Mouse (Mus musculus) liver, embryonic 14.5 days (tissue): ENCODE results near the gene Zfp760. TPM values are rescaled to one million over a fixed set of nuclear protein-coding genes. Genes with fewer than 3 reads are reported as not detected.

Experiments
- ATAC-seq: fragments of 200-750 bp; cut with Nextera tagmentation; 2 replicates; pipeline ENCODE4 v1.8.0; 2017; ENCODE audit warnings: moderate number of reproducible peaks, mild to moderate bottlenecking, moderate library complexity; ENCODE audit not compliant: insufficient read depth
- DNase-seq, 3 experiments: peaks; one replicate each; pipeline ENCODE4 v3.0.0-alpha.2; 2012 to 2013; ENCODE audit warnings: low read depth in 3 of 3, low spot score in 3 of 3
- H3K27ac ChIP-seq: fragments of 300-500 bp; sonication (generic); 2 replicates; pipeline ENCODE4 v1.5.1; 2014; ENCODE audit warnings: moderate library complexity, mild to moderate bottlenecking, control low read depth, inconsistent platforms
- H3K27me3 ChIP-seq: fragments of 300-500 bp; sonication (generic); 2 replicates; pipeline ENCODE4 v1.6.1; 2014; ENCODE audit warnings: mild to moderate bottlenecking, low read length, moderate library complexity; ENCODE audit not compliant: control insufficient read depth, insufficient read depth
- H3K36me3 ChIP-seq: fragments of 300-500 bp; sonication (generic); replicated peaks from 2 replicates; pipeline ENCODE4 v1.6.1; 2014; ENCODE audit warnings: low read depth; ENCODE audit not compliant: control insufficient read depth, insufficient read depth
- H3K4me1 ChIP-seq, 2 experiments: fragments of 200-500 bp in 1 of 2; fragments of 300-500 bp in 1 of 2; sonication (generic) in 1 of 2; replicated peaks; 2 replicates each; pipeline ENCODE4 v1.6.1; 2012 to 2014; ENCODE audit warnings: antibody characterized with exemption in 1 of 2, inconsistent platforms in 1 of 2, low read length in 1 of 2; ENCODE audit not compliant: control insufficient read depth in 2 of 2, insufficient read depth in 2 of 2
- H3K4me2 ChIP-seq: fragments of 300-500 bp; sonication (generic); 2 replicates; pipeline ENCODE4 v1.6.1; 2014; ENCODE audit warnings: low read depth, mild to moderate bottlenecking, control low read depth, moderate library complexity
- H3K4me3 ChIP-seq, 2 experiments: fragments of 200-500 bp in 1 of 2; fragments of 300-500 bp in 1 of 2; sonication (generic) in 1 of 2; 2 replicates each; pipeline ENCODE4 v1.5.1; 2012 to 2014; ENCODE audit warnings: low read depth in 2 of 2, low read length in 2 of 2, mild to moderate bottlenecking in 2 of 2, control low read depth in 1 of 2, inconsistent platforms in 1 of 2, moderate library complexity in 1 of 2; ENCODE audit not compliant: insufficient read depth in 1 of 2
- H3K9ac ChIP-seq: fragments of 300-500 bp; sonication (generic); replicated peaks from 2 replicates; pipeline ENCODE4 v1.6.1; 2014; ENCODE audit warnings: mild to moderate bottlenecking, control low read depth, moderate library complexity
- H3K9me3 ChIP-seq: fragments of 300-500 bp; sonication (generic); 2 replicates; pipeline ENCODE4 v1.6.1; 2016; ENCODE audit warnings: low read length, mixed read lengths; ENCODE audit not compliant: control insufficient read depth
- CTCF ChIP-seq: IDR thresholded peaks from 2 replicates; pipeline ENCODE4 v1.5.1; 2016; ENCODE audit warnings: antibody characterized with exemption, low read depth, control low read depth
- EP300 ChIP-seq: IDR thresholded peaks from 2 replicates; pipeline ENCODE4 v1.6.1; 2016; ENCODE audit warnings: antibody characterized with exemption, low read depth
- WGBS: fragments of 180-500 bp; shearing (Covaris S2); extraction: QIAGEN DNeasy Blood & Tissue Kit; methylation state at CpG from one replicate; pipeline ENCODE4 v1.1.7; 2014; ENCODE audit not compliant: insufficient replicate concordance; 5-methylcytosine and 5-hydroxymethylcytosine counted together
- polyA plus RNA-seq, 2 experiments: library from polyadenylated mRNA; depleted of rRNA in 1 of 2; stranded (reverse) in 1 of 2; unstranded in 1 of 2; fragments of >200 nt; fragmentation: Nextera tagmentation in 1 of 2; extraction: Ambion mirVana in 1 of 2; gene quantifications; 2 replicates each; pipeline versions ENCODE4 v1.2.1 to v1.2.3; 2012 to 2014

Zfp760 gene
- polyA plus RNA-seq, 2 experiments = 4.0 to 4.1 TPM

DNA sequence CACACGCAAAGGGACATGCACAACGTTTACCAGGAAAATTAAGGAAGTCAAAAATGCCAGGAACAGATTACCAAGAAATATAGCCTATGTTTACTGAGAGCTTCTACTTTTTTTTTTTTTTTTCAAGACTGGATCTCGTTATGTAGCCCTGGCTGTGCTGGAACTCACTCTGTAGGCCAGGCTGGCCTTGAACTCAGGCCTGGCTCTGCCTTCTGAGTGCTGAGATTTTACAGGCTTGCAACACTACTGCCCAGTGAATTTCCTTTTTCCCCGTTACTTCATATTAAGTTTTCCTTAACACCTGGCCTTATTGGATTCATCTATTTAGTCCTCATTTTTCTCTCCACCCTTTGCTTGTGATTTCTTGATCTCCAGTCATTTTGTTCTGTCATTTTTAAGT is 25.5 kb downstream of the Zfp760 start:
- no peak for TF ChIP-seq EP300
- no peak for TF ChIP-seq CTCF
- Histone ChIP-seq H3K36me3 (no peaks in the 10 kb centered on the region; the same call in 1 of the 2 replicates), H3K27me3 (no peaks in the 10 kb centered on the region), H3K27ac (peak overlapping the region; percentile 39), H3K4me2 (peak overlapping the region; percentile 78), H3K9ac (peak overlapping the region; percentile 89), H3K4me3 (peak overlapping the region; percentile 89 to 96), H3K9me3 (no peaks in the 10 kb centered on the region), H3K4me1 (peaks cover 4 to 12% of the 10 kb centered on the region in 2 experiments; a peak in 3 of 4 replicates)
- 64% methylated on average over 4 of the region's 4 CpGs for WGBS
- DNase-seq = no peak
- ATAC-seq = no peak

DNA sequence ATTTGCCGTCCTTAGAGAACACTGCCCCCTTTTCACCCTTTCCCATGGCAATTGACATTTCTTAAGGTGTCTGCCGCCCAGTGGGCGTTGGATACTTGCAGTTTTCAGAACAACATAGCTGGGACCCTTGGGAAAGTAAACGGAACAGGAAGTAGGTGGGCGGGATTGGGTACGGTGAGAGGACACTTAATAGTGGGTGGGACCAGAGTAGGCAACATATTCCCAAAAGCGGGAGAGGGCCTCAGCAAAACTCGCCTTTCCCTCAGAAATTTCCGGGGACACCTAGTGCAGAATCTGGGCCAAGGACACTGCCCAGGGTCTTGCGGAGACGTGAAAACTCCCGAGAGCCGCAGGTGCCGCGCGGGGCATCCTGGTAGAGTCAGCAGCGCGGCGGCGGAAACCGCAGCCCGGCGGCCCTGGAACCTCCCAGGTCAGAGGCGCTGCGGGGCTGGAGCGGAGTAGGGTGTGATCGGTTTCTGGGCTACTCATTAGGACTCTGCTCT is 26.0 kb downstream of the Zfp760 start:
- TF ChIP-seq CTCF (peak; percentile 29; the same call in 1 of the 2 replicates), EP300 (0 out of 2 replicates have a peak, but pooled peaks have one; percentile 18)
- H3K9me3 ChIP-seq = no peaks in the 10 kb centered on the region
- peak overlapping the region; percentile 89 to 96 for H3K4me3 ChIP-seq
- WGBS = under 1% methylated on average over 27 of the region's 27 CpGs
- H3K4me2 ChIP-seq = peak overlapping the region; percentile 78
- peaks cover 4 to 12% of the 10 kb centered on the region in 2 experiments; a peak in 3 of 4 replicates for H3K4me1 ChIP-seq
- H3K9ac ChIP-seq = peak overlapping the region; percentile 89
- H3K36me3 ChIP-seq = no peaks in the 10 kb centered on the region; the same call in 1 of the 2 replicates
- DNase-seq (peak; percentile 57 to 63 (median 58)), ATAC-seq (peak; percentile 99)
- peak overlapping the region; percentile 39 for H3K27ac ChIP-seq
- H3K27me3 ChIP-seq = no peaks in the 10 kb centered on the region

DNA sequence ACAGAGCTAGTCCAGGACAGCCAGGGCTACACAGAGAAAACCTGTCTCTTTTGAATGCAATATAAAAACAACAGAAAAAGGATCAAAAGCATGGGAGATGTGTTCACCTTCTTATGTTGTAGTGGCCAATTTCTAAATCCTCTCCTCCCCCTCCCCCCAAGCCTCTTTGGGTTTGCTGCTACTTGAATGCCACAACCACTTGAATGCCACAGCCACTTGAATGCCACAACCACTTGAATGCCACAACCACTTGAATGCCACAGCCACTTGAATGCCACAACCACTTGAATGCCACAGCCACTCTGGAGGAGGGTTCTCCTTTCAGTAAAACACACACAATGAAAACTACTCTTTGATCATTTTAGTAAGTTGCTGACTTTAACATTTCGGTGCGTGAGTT is 45.2 kb downstream of the Zfp760 start:
- H3K27me3 ChIP-seq = peaks cover 6% of the 10 kb centered on the region; the same call in 1 of the 2 replicates
- TF ChIP-seq EP300 = no peak
- TF ChIP-seq CTCF = no peak
- no peak for ATAC-seq
- WGBS = 64% methylated on average over 2 of the region's 2 CpGs
- no peaks in the 10 kb centered on the region for H3K36me3 ChIP-seq
- no peaks in the 10 kb centered on the region for H3K9me3 ChIP-seq
- H3K27ac ChIP-seq = no peak overlapping the region
- DNase-seq = no peak
- no peak overlapping the region for H3K4me2 ChIP-seq
- no peak overlapping the region for H3K9ac ChIP-seq
- no peak overlapping the region for H3K4me3 ChIP-seq
- no peaks in the 10 kb centered on the region for H3K4me1 ChIP-seq

DNA sequence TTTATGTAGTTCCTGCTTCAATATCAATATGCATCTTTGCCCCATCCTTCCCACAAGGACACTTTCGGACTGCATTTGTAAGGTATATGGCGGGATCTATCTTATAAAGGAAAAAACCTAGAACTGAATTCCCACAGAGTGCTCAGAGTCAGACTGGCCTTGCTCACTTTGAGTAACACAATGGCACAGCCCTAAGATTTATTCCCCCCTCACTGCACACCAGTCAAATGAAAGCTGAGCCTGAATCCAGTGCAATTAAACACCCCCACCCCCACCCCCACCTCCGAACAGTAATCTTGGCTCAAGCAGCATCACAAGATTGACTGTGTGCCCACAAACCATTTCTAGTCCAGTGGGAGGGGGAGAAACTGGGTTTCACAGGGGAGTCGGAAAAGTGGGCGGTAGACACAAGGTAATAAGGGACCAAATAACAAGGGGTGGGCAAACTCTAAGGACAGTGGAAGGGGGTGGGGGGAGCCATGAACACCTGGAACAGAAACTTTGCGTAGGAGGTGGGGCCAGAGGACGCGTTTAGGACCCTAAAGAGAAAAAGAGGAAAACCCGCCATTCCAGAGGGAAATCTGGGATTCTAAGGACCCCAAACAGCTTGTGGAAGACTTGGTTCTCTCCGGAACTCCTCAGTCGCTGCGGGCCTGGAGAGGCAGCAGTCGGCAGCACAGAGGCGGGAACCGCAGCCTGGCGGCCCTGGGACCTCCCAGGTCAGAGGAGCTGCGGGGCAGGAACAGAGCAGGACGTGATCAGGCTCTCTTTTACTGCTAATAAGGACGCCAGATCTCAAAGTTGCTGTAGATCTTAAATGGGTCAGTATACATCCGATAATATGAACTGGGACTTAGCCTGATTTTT is 46.0 kb downstream of the Zfp760 start:
- H3K4me3 ChIP-seq = peak overlapping the region; percentile 9 to 24; a peak in 3 of 4 replicates
- H3K4me2 ChIP-seq = peak overlapping the region; percentile 23
- H3K36me3 ChIP-seq = no peaks in the 10 kb centered on the region
- H3K4me1 ChIP-seq = no peaks in the 10 kb centered on the region
- no peak overlapping the region for H3K27ac ChIP-seq
- no peaks in the 10 kb centered on the region for H3K9me3 ChIP-seq
- peaks cover 6% of the 10 kb centered on the region; the same call in 1 of the 2 replicates for H3K27me3 ChIP-seq
- TF ChIP-seq CTCF = no peak
- TF ChIP-seq EP300 = no peak
- 12% methylated on average over 20 of the region's 20 CpGs for WGBS
- ATAC-seq = no peak; the same call in 1 of the 2 replicates
- no peak overlapping the region for H3K9ac ChIP-seq
- DNase-seq = no peak

GRCm38 (mm10) chr17:21770336-21770735 is 62.8 kb downstream of the Zfp760 start:
- ATAC-seq (no peak), DNase-seq (no peak)
- H3K27me3 ChIP-seq = no peaks in the 10 kb centered on the region
- no peaks in the 10 kb centered on the region for H3K4me1 ChIP-seq
- H3K9ac ChIP-seq = no peak overlapping the region
- TF ChIP-seq CTCF (no peak), EP300 (no peak)
- H3K4me3 ChIP-seq = no peak overlapping the region
- no peaks in the 10 kb centered on the region for H3K9me3 ChIP-seq
- WGBS = 64% methylated on average over 2 of the region's 2 CpGs
- no peak overlapping the region for H3K27ac ChIP-seq
- no peaks in the 10 kb centered on the region for H3K36me3 ChIP-seq
- H3K4me2 ChIP-seq = no peak overlapping the region

Other genes starting within 250 kb of the Zfp760 start
- 0.68 and 1.4 TPM in 2 replicates for gene Zfp53, start 218.7 kb upstream of the Zfp760 start, polyA plus RNA-seq (2012; rRNA removed)
- 2.5 and 2.6 TPM in 2 replicates for gene Zfp53, start 218.7 kb upstream of the Zfp760 start, polyA plus RNA-seq (2014; fragmentation: Nextera tagmentation; extraction: Ambion mirVana)
- gene Zfp52, start 172.2 kb upstream of the Zfp760 start, polyA plus RNA-seq (2012; rRNA removed) = 0.28 and 0.50 TPM in 2 replicates
- 0.48 and 0.51 TPM in 2 replicates for gene Zfp52, start 172.2 kb upstream of the Zfp760 start, polyA plus RNA-seq (2014; fragmentation: Nextera tagmentation; extraction: Ambion mirVana)
- gene Zfp948, start 140.7 kb upstream of the Zfp760 start, polyA plus RNA-seq (2012; rRNA removed) = 2.0 and 3.6 TPM in 2 replicates
- 6.3 and 7.6 TPM in 2 replicates for gene Zfp948, start 140.7 kb upstream of the Zfp760 start, polyA plus RNA-seq (2014; fragmentation: Nextera tagmentation; extraction: Ambion mirVana)
- gene Zfp983, start 57.1 kb upstream of the Zfp760 start, polyA plus RNA-seq (2012; rRNA removed) = 0.38 and 0.78 TPM in 2 replicates
- 1.3 and 1.4 TPM in 2 replicates for gene Zfp983, start 57.1 kb upstream of the Zfp760 start, polyA plus RNA-seq (2014; fragmentation: Nextera tagmentation; extraction: Ambion mirVana)
- gene Gm10226, start 15.9 kb upstream of the Zfp760 start, polyA plus RNA-seq (2012; rRNA removed) = 2.3 TPM in 1 of 2 replicates, not detected in the other
- 5.0 and 6.1 TPM in 2 replicates for gene Gm10226, start 15.9 kb upstream of the Zfp760 start, polyA plus RNA-seq (2014; fragmentation: Nextera tagmentation; extraction: Ambion mirVana)
- gene Zfp229, start 23.1 kb downstream of the Zfp760 start, polyA plus RNA-seq (2012; rRNA removed) = 0.71 and 1.1 TPM in 2 replicates
- 1.1 and 1.6 TPM in 2 replicates for gene Zfp229, start 23.1 kb downstream of the Zfp760 start, polyA plus RNA-seq (2014; fragmentation: Nextera tagmentation; extraction: Ambion mirVana)
- gene Zfp820, start 138.0 kb downstream of the Zfp760 start, polyA plus RNA-seq (2012; rRNA removed) = 0.31 and 0.64 TPM in 2 replicates
- gene Zfp820, start 138.0 kb downstream of the Zfp760 start, polyA plus RNA-seq (2014; fragmentation: Nextera tagmentation; extraction: Ambion mirVana) = 1.6 and 1.7 TPM in 2 replicates
- gene Zfp995, start 202.2 kb downstream of the Zfp760 start, polyA plus RNA-seq (2012; rRNA removed) = 0.36 and 0.69 TPM in 2 replicates
- gene Zfp995, start 202.2 kb downstream of the Zfp760 start, polyA plus RNA-seq (2014; fragmentation: Nextera tagmentation; extraction: Ambion mirVana) = 0.92 and 1.9 TPM in 2 replicates